Mouse (Mus musculus) ovary, postnatal 14 days (tissue): ENCODE data around the gene Pou2af1.

ENCODE experiments used
- DNase-seq: peaks from one replicate; pipeline ENCODE4 v3.0.0; 2022; ENCODE audit warnings: low spot score

The Pou2af1 gene

GRCm38 (mm10) chr9:51213023-51213728, at the start of gene Pou2af1:
Pou2af1 (plus strand) TSS chr9:51213708.
- no peak for DNase-seq

DNA sequence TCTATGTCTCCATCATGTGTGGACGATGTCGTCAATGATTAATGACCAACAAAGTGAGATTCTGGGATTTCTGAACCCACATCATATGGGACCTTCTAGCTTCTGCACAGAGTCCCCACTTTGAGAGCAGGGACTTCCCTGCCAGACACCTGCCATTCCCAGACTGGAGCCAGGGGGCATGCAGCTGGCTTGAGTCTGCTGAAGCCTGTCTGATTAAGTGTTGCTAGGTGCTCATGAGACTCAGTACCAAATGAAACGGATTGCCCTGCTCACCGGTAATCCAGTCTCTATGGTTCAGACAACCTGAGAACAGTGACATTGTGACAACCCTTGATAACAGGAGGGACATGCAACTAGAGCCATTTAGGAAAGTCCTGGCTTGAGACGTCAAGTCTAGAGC, 49.5 kb upstream of the Pou2af1 start:
- no peak for DNase-seq

- no peak for DNase-seq
Measured at GRCm38 (mm10) chr9:51165312-51166180, 48.0 kb upstream of the Pou2af1 start, which contains the start of gene Gm32742. Gm32742 (minus strand) TSS chr9:51165517.

GRCm38 (mm10) chr9:51167954-51168353, 45.6 kb upstream of the Pou2af1 start:
- DNase-seq: no peak

DNA sequence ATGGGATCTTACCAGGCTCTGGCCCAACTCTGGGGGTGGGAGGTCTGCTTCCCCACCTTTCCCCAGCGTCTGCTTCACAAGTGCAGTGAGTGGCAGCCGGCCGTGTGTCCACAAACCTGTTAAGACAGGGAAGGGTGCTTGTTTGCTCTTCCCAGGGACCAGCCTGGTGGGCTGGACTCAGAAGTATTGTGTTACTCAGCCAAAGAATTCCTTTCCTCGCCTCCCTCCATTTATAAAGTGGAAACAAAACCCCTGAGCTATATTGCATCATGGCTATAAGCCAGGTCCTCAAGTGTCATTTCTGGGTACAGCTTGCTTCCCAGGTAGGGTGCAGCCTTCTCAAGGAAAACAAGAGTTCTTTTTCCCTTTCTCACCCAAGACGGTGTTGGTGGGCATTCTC, 44.8 kb upstream of the Pou2af1 start:
- DNase-seq: no peak

DNA sequence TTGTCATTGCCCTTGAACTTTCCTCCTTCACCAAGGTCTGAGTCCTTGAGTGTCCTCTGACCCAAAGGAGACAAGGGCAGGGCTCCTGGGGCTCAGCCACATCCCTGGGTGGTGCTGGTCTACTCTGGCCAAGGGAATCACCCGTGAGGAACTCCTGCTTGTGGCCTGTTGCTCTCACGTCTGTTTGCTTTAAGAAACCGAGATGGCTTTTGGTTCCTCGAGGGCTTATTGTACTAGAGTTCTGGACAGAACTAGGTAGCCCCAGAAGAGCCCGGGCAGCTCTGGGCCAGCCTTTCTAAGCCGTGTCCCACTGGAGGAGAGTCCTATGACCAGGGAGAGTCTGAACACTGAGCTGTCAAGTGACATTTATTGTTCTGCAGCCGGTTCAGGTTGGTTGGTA, 44.4 kb upstream of the Pou2af1 start:
- no peak for DNase-seq

DNA sequence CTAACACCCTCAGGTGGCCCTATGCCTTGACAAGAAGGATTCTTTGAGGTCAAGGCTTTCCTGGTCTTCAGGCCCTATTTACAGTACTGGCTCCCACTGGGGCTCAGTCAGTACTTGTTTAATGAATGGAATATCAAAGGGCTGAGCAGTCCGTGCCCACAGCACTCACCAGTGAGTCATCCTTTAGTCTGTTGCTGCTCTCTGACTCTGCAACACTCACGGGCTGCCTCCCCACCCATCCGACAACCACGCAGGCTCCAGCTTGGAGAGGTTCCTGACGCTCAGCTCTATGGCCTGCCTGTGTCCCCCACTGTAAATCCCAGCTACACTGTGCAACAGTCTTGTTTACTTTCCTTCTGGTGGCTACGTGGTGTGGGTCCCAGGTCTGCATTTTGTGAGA, 43.2 kb upstream of the Pou2af1 start:
- no peak for DNase-seq

GRCm38 (mm10) chr9:51174890-51175464, 38.5 kb upstream of the Pou2af1 start:
- DNase-seq: peak; percentile 21

- DNase-seq: no peak
Measured at GRCm38 (mm10) chr9:51175722-51176121, 37.8 kb upstream of the Pou2af1 start.

DNA sequence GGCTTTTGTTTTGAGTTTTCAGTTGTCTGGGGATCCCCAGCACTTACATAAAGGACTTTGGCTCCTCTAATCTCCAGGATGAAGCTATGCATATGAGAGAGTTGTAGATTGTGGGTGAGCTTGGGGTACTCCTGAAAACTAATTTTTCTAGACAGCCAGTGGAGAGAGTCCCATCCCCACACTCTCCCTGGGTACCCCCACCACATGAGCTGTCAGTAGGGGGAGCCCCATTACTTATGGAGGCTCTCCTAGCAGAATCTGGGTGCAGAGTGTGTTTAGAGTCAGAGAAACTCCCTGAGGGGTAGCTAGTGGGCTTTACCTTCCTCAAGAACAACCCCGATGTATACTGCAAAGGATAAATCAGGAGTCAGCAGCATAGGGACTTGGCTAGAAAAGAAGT, 35.2 kb upstream of the Pou2af1 start:
- DNase-seq: no peak

DNA sequence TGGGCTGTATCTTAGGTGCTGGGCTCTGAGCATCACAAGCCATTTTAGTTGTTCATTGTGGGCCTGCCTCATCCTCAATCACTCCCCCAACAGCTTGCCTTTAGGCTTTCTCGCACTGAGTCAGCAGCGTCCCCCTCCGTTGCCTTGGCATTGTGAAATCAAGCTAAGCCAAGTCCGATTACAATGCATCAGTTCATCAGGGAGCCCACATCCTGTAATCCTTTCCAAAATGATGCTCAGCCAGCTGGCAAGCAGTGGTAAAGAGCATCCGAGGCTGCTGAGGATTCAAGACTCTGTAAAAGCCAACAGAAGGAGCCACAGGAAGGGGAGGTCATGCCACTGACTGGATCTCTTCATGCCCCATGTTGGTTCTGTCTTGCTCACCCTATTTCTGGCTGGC, 32.9 kb upstream of the Pou2af1 start:
- peak; percentile 15 for DNase-seq

- DNase-seq: no peak
Measured at GRCm38 (mm10) chr9:51182716-51183710, 30.5 kb upstream of the Pou2af1 start.

DNA sequence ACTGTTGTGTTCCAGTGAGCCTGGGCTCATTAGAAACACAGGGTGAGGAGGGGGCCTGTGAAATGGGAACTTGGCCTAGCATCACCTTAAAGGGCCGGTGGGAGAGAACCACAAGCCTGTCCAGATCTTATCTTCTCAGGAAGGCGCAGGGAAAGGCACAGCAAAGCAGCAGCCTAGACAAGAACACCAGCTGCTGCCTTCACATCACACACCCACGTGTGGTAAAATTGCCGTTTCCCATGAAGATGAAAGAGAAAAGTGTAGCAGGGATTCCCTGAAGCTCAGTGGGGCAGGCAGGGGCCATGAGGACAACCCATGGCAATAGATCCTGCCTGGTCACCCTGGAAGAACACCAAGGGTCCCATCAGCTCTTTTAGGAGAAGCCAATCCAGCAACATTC, 28.1 kb upstream of the Pou2af1 start:
- no peak for DNase-seq

- DNase-seq: no peak
Measured at GRCm38 (mm10) chr9:51185871-51186270, 27.6 kb upstream of the Pou2af1 start.

DNA sequence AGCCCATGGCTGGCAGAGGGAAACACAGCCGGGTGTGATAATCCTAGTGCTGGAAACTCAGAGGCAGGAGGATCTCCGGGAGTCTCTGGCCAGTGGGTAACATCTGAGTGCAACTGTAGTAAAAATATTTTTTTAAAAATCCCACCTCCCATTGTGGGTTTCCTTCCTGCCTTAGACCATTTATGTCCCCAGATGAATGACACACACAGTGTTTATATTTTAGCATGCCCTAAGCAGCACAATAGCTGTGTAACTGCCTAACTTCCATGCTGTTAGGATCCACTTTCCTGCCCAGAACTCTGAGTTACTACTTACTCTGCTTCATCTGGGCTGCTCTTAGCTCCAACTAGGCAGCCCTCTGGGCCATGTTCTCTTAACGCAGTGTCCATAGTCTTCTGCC, 22.9 kb upstream of the Pou2af1 start:
- DNase-seq: no peak

DNA sequence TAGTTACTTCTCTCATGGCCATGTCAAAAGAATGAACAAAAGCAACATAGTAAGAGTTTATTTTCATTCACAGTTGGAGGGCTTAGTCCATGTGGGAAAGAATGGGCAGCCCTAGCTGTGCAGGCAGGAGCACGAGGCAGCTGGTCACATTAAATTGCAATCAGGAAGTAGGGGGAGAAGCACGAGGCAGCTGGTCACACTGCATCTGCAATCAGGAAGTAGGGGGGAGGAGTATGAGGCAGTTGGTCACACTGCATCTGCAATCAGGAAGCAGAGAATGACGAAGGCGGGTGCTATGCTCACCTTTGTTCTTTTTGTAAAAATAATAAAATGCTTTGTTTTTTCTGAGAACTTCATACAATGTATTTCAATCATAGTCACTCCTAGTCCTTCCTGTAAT, 18.7 kb upstream of the Pou2af1 start:
- no peak for DNase-seq

- DNase-seq: no peak
Measured at GRCm38 (mm10) chr9:51208974-51209332, 4.6 kb upstream of the Pou2af1 start.

- DNase-seq: no peak
Measured at GRCm38 (mm10) chr9:51211191-51211590, 2.3 kb upstream of the Pou2af1 start.

DNA sequence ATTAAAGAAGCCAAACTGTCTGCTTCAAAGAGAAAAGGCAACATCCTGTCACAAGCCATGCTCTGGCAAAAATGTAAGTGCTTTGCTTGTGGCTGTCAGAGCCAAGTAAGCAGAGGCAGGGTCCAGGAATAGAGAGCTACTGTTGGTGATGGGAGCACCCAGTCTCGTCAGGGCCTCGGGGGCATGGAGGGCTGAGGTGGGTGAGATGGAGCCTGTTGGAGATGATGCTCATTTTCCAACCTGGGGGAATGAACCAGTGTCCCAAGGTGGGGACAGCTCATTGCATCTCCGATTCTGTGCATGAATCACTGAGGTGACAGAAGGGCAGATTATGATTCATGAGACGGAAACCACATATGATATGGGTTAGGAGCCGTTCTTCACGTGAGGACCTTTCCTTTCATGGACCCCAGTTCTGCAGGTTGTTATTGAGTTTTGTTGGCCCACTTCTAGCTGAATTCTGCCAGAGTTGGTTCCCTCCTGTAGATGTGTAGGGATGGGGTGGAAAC, 275 bp downstream of the Pou2af1 start:
- no peak for DNase-seq

GRCm38 (mm10) chr9:51215311-51215710, 1.8 kb downstream of the Pou2af1 start:
- DNase-seq: no peak

GRCm38 (mm10) chr9:51215949-51216348, 2.4 kb downstream of the Pou2af1 start:
- DNase-seq: no peak
